Mouse (Mus musculus) small intestine, adult 2 months (tissue): ENCODE measurements around the gene Fam13a.

ENCODE experiments used
- CTCF ChIP-seq: fragments of 200-500 bp; IDR thresholded peaks from 2 replicates; pipeline ENCODE4 v1.5.1; 2012; ENCODE audit warnings: low read depth, mild to moderate bottlenecking, control low read depth, inconsistent platforms, low read length, moderate library complexity, mixed read lengths; ENCODE audit not compliant: insufficient replicate concordance, insufficient read length; ENCODE audit errors: extremely low read depth
- POLR2A ChIP-seq: fragments of 200-500 bp; IDR thresholded peaks from 2 replicates; pipeline ENCODE4 v1.6.1; 2012; ENCODE audit warnings: low read depth, mild to moderate bottlenecking, control low read depth, inconsistent platforms, low read length, moderate library complexity

DNA sequence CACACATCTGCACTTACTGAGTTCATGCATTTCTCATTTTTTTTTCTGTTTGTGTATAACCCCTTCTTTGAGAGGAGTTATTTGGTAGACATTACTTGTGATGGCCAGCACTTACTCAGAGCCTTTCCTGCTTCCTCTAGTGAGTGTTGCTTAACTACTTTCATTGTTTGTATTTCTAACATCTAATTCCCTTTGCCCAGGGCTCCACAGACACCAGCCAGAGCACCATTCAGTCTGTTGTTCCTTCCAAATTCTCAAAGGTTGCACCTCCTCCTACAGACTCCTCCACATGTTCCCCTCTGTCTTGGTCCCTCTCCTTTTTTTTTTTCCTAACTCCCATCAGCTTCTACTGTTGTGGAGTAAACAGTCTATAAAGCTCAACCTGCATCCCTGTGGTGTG lies 5.7 kb upstream of the Fam13a start:
- TF ChIP-seq CTCF (no peak), POLR2A (no peak)
